Mouse (Mus musculus): Measurements from ENCODE around the gene Cdc6. TPM values are rescaled to one million over a fixed set of nuclear protein-coding genes. Genes with fewer than 3 reads are reported as not detected.

Gene Cdc6
- total and polyA plus RNA-seq, 3 experiments, result 47.4 to 99.3 (median 81.3) TPM

DNA sequence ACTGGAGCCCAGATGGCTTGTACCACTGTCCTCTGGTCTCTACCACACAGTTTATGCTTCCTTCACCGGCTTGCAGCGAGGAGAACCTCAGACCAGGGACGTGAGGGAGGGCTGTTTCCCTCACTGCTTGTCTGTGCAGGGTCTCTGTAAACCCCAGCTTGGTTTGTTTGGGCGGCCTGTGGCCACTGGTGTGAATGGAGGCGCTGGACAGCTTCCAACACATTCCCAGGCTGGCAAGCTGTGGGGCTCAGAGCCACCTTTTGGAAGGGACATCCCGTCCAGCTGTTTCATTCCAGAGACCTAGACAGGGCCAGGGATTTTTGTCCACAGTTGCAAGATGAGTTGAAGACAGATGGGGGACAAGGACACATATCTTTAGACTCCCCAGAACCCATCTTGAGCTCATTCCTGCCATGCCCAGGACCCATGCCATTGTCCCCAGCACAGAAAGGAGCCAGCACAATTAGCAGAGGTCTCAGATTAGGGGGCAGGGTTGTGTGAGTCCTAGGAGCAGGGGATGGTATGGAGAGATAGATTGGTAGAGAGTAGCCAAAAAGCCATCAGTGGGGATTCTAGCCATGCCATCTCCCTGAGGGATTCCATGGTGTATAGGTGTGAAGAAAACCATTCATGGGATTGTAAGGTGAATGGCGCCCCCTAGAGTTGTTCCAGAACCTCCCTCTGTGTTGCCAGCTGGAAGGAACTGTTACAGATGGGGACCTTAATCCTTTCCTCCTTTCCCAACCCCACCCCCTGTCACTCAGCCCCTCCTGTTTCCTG, 24.1 kb downstream of the Cdc6 start:
- H3K79me2 ChIP-seq (replicated peaks; ENCODE audit: control insufficient read depth, extremely low read depth, insufficient read depth, poor library complexity, severe bottlenecking), result no peaks in the 10 kb centered on the region
- peaks cover 5% of the 10 kb centered on the region for H3K9me3 ChIP-seq (replicated peaks; ENCODE audit: low read length)
- H3K4me1 ChIP-seq (ENCODE audit: control insufficient read depth in 1 of 2, insufficient read depth in 2 of 2), result peaks cover 34 to 67% of the 10 kb centered on the region in 2 experiments
- H3K27ac ChIP-seq (ENCODE audit: insufficient read depth, low read depth), result no peak overlapping the region
- H3K9ac ChIP-seq (ENCODE audit: insufficient read depth, low read depth), result no peak overlapping the region
- no peak for DNase-seq (ENCODE audit: extremely low read depth)
- in situ Hi-C loops (cut with MboI; ENCODE audit: low pct_ligation_motif_present, low pct_unique_long_range_greater_than_20kb, low sequenced_read_pairs), result no loop called here
- dilution Hi-C loops (cut with MboI; ENCODE audit: extremely low pct_ligation_motif_present, extremely low pct_unique_long_range_greater_than_20kb, low sequenced_read_pairs), result no loop called here
- H3K4me2 ChIP-seq (ENCODE audit: insufficient read depth, low read depth, poor library complexity, severe bottlenecking), result no peak overlapping the region
- H3K36me3 ChIP-seq (replicated peaks in 1 of 2; ENCODE audit: control insufficient read depth in 1 of 2, insufficient read depth in 1 of 2, low read length in 1 of 2), result peaks cover 0 to under 1% of the 10 kb centered on the region in 2 experiments
- no peak for TF ChIP-seq UBTF (IDR thresholded peaks at IDR 0.05; ENCODE audit: low read depth, low read length)
- 0 out of 2 replicates have a peak, but pooled peaks have one; percentile 1 for TF ChIP-seq TCF12 (IDR thresholded peaks at IDR 0.05; ENCODE audit: low read depth, low read length)
- peak; percentile 44 to 52; a peak in 3 of 4 replicates for TF ChIP-seq CTCF (conservative IDR thresholded peaks at IDR 0.05 in 1 of 2, IDR thresholded peaks at IDR 0.05 in 1 of 2; ENCODE audit: low read depth in 2 of 2, low read length in 2 of 2)
- peak; percentile 1; the same call in 1 of the 2 replicates for TF ChIP-seq RAD21 (IDR thresholded peaks at IDR 0.05; ENCODE audit: low read depth, low read length)
- H3K4me3 ChIP-seq (replicated peaks in 1 of 3; ENCODE audit: low read depth in 2 of 3, low read length in 2 of 3, poor library complexity in 1 of 3), result no peak overlapping the region
- no peaks in the 10 kb centered on the region for H3K27me3 ChIP-seq (replicated peaks)

DNA sequence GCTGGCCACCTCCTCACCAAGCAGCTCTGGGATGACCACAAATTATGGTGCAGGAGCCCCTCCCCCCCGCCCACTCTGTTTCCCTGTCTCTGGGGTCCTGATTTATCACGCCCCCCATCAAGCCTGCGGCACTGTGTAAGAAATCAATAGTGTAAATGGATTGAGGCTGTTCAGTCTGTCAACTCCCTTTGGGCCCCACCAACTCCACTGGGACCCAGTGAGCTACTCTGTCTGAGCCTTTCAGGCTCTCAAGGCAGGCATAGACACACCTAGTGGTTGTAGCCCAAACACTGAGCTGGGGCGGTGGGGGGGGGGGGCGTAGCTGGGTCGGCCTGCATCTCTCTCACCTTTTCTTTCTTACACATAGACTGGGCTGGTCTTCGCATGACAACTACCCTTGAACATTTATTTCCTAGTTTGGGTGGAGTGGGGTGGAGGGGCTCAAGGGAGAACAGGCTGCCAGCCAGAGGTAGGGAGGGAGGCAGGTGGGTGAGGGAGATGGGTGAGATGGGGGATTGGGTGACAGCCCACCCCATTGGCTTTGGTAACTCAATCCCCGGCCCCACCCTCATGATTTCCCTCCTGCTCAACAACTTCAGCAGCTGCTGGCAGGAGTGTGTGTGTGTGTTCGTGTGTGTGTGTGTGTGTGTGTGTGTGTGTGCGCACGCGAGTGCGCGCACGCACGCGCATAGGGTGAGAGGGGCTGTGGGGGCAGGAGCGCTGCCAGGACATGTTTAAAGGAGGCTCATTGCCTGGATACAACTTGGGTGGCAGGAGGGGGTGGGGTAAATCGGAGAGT, 24.9 kb downstream of the Cdc6 start:
- Histone ChIP-seq H3K9me3 (replicated peaks; ENCODE audit: low read length) (peaks cover 5% of the 10 kb centered on the region), H3K79me2 (replicated peaks; ENCODE audit: control insufficient read depth, extremely low read depth, insufficient read depth, poor library complexity, severe bottlenecking) (no peaks in the 10 kb centered on the region), H3K4me1 (ENCODE audit: control insufficient read depth in 1 of 2, insufficient read depth in 2 of 2) (peaks cover 33 to 66% of the 10 kb centered on the region in 2 experiments), H3K27me3 (replicated peaks) (no peaks in the 10 kb centered on the region), H3K4me3 (replicated peaks in 1 of 3; ENCODE audit: low read depth in 2 of 3, low read length in 2 of 3, poor library complexity in 1 of 3) (peak overlapping the region in 1 of 3 experiments; percentile 4), H3K27ac (ENCODE audit: insufficient read depth, low read depth) (no peak overlapping the region), H3K36me3 (replicated peaks in 1 of 2; ENCODE audit: control insufficient read depth in 1 of 2, insufficient read depth in 1 of 2, low read length in 1 of 2) (no peaks in the 10 kb centered on the region), H3K9ac (ENCODE audit: insufficient read depth, low read depth) (no peak overlapping the region), H3K4me2 (ENCODE audit: insufficient read depth, low read depth, poor library complexity, severe bottlenecking) (no peak overlapping the region)
- dilution Hi-C loops (cut with MboI; ENCODE audit: extremely low pct_ligation_motif_present, extremely low pct_unique_long_range_greater_than_20kb, low sequenced_read_pairs) (no loop called here), in situ Hi-C loops (cut with MboI; ENCODE audit: low pct_ligation_motif_present, low pct_unique_long_range_greater_than_20kb, low sequenced_read_pairs) (no loop called here)
- TF ChIP-seq NRF1 (IDR thresholded peaks at IDR 0.05; ENCODE audit: low read depth, low read length) (no peak), CHD1 (IDR thresholded peaks at IDR 0.05; ENCODE audit: low read depth, low read length) (no peak), MXI1 (IDR thresholded peaks at IDR 0.05; ENCODE audit: low read depth, low read length) (peak; percentile 30; the same call in 1 of the 2 replicates), JUND (conservative IDR thresholded peaks at IDR 0.05; ENCODE audit: low read depth, low read length) (no peak), USF1 (IDR thresholded peaks at IDR 0.05; ENCODE audit: low read depth, low read length) (no peak), RCOR1 (conservative IDR thresholded peaks at IDR 0.05; ENCODE audit: low read depth, low read length) (no peak), BHLHE40 (IDR thresholded peaks at IDR 0.05; ENCODE audit: low read depth, low read length) (no peak; the same call in 1 of the 2 replicates), E2F4 (IDR thresholded peaks at IDR 0.05; ENCODE audit: insufficient replicate concordance, low read depth, low read length) (no peak), USF2 (conservative IDR thresholded peaks at IDR 0.05; ENCODE audit: low read depth, low read length) (no peak), ETS1 (conservative IDR thresholded peaks at IDR 0.05; ENCODE audit: low read depth, low read length) (0 out of 2 replicates have a peak, but pooled peaks have one; percentile 5), ZNF384 (IDR thresholded peaks at IDR 0.05; ENCODE audit: low read depth, low read length) (no peak), MAX (IDR thresholded peaks at IDR 0.05; ENCODE audit: low read length) (no peak), POLR2AphosphoS2 (IDR thresholded peaks at IDR 0.05; ENCODE audit: low read depth, low read length) (no peak), ZKSCAN1 (IDR thresholded peaks at IDR 0.05; ENCODE audit: borderline replicate concordance, low read depth, low read length) (no peak), CHD2 (IDR thresholded peaks at IDR 0.05; ENCODE audit: low read length) (no peak)
- peak; percentile 49 for DNase-seq (ENCODE audit: extremely low read depth)
